Mouse (Mus musculus): ENCODE measurements around the gene Hist1h2br.
"Not testable (repeated sequence)": the region's sequence is repeated elsewhere in the genome, so short reads cannot be mapped to it uniquely, and the experiment has no call there.

The Hist1h2br gene

GRCm38 (mm10) chr13:21846356-21846755, 12.8 kb downstream of the Hist1h2br start:
- not testable (repeated sequence) for DNase-seq (ENCODE audit: low spot score)

- no peak for DNase-seq (ENCODE audit: low spot score)
These were observed 14.3 kb downstream of the Hist1h2br start for GRCm38 (mm10) chr13:21847883-21848282.

- not testable (repeated sequence) for DNase-seq (ENCODE audit: low spot score)
These were observed 17.2 kb downstream of the Hist1h2br start for GRCm38 (mm10) chr13:21850696-21851095.

- DNase-seq (ENCODE audit: low spot score): no peak
These were observed 18.8 kb downstream of the Hist1h2br start for GRCm38 (mm10) chr13:21852215-21852945.

GRCm38 (mm10) chr13:21855146-21855545, 21.6 kb downstream of the Hist1h2br start:
- peak; percentile 67 for DNase-seq (ENCODE audit: low spot score)

GRCm38 (mm10) chr13:21855698-21856162, 22.2 kb downstream of the Hist1h2br start:
- DNase-seq (ENCODE audit: low spot score): peak; percentile 26

- no peak for DNase-seq (ENCODE audit: low spot score)
These were observed 28.1 kb downstream of the Hist1h2br start for GRCm38 (mm10) chr13:21861608-21862007.

GRCm38 (mm10) chr13:21865503-21865902, 32.0 kb downstream of the Hist1h2br start:
- DNase-seq (ENCODE audit: low spot score): not testable (repeated sequence)

GRCm38 (mm10) chr13:21880735-21881134, 47.2 kb downstream of the Hist1h2br start:
- DNase-seq (ENCODE audit: low spot score): no peak

GRCm38 (mm10) chr13:21881878-21882669, 48.5 kb downstream of the Hist1h2br start:
- DNase-seq (ENCODE audit: low spot score): no peak

GRCm38 (mm10) chr13:21882760-21883405, 49.3 kb downstream of the Hist1h2br start:
- no peak for DNase-seq (ENCODE audit: low spot score)

GRCm38 (mm10) chr13:21883407-21883806, 49.9 kb downstream of the Hist1h2br start:
- DNase-seq (ENCODE audit: low spot score): no peak

GRCm38 (mm10) chr13:21884586-21884985, 51.0 kb downstream of the Hist1h2br start:
- no peak for DNase-seq (ENCODE audit: low spot score)
